Mouse (Mus musculus): ENCODE results near the gene Odf3b. TPM values are rescaled to one million over a fixed set of nuclear protein-coding genes. Genes with fewer than 3 reads are reported as not detected.
A peak's percentile ranks its signal among the peaks of the same experiment; 100 is the strongest.

Gene Odf3b
- total and polyA plus RNA-seq, 3 experiments: not detected

DNA sequence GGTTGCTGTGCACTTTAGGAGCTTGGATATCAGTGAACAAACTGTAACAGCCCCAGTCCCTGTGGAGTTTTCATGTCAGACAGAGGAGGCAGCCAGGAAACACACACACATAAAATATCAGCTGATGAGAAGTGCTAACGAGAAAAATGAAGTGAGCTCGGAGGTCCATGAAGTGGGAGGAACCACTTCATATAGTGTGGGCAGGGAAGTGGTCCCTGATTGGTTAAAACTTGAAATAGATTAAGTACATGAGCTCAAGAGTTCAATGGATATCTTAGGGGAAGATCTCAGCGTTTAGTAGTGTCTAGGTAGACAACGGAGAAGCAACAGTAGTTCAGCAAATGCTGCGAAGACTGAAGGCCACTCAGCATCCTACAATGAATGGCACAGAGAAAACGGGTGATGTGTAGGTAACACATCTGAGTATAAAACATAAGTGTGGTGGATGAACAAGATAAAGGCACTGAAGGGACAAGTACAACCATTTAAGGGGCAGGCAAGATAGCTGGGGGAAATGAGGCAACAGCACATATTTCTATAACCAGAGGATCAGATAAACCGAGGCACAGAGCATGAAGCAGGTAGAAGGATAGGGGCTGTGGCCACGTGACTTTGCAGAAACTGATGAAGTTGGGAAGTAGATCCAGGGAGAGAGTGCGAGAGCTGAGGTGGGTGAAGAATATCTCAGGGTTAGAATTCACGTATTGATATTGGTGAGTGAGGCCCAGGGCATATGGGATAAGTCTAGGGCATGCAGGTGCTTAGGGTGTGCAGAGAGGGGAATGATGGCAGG is 25.9 kb upstream of the Odf3b start:
- DNase-seq (ENCODE audit: extremely low read depth): no peak
- TF ChIP-seq ZKSCAN1 (IDR thresholded peaks at IDR 0.05; ENCODE audit: borderline replicate concordance, low read depth, low read length): no peak
- no peak for TF ChIP-seq SMC3 (IDR thresholded peaks at IDR 0.05; ENCODE audit: low read depth, low read length)
- no peak for TF ChIP-seq TBP (conservative IDR thresholded peaks at IDR 0.05; ENCODE audit: low read depth, low read length)
- TF ChIP-seq USF1 (IDR thresholded peaks at IDR 0.05; ENCODE audit: low read depth, low read length): no peak
- no peak for TF ChIP-seq NELFE (IDR thresholded peaks at IDR 0.05; ENCODE audit: low read depth, low read length)
- no peak for TF ChIP-seq MAX (IDR thresholded peaks at IDR 0.05; ENCODE audit: low read length)
- TF ChIP-seq E2F4 (IDR thresholded peaks at IDR 0.05; ENCODE audit: insufficient replicate concordance, low read depth, low read length): no peak
- TF ChIP-seq MXI1 (IDR thresholded peaks at IDR 0.05; ENCODE audit: low read depth, low read length): no peak
- no peak for TF ChIP-seq POLR2A (IDR thresholded peaks at IDR 0.05; ENCODE audit: low read depth, low read length)
- dilution Hi-C loops (cut with MboI; ENCODE audit: extremely low pct_ligation_motif_present, extremely low pct_unique_long_range_greater_than_20kb, low sequenced_read_pairs): no loop called here
- H3K9ac ChIP-seq (ENCODE audit: insufficient read depth, low read depth): no peak overlapping the region
- H3K4me3 ChIP-seq (replicated peaks in 1 of 3; ENCODE audit: low read depth in 2 of 3, low read length in 2 of 3, poor library complexity in 1 of 3): no peak overlapping the region
- in situ Hi-C loops (cut with MboI; ENCODE audit: low pct_ligation_motif_present, low pct_unique_long_range_greater_than_20kb, low sequenced_read_pairs): no loop called here
- no peak overlapping the region for H3K27ac ChIP-seq (ENCODE audit: insufficient read depth, low read depth)
- H3K9me3 ChIP-seq (replicated peaks; ENCODE audit: low read length): peaks cover 13% of the 10 kb centered on the region
- no peak overlapping the region for H3K4me2 ChIP-seq (ENCODE audit: insufficient read depth, low read depth, poor library complexity, severe bottlenecking)
- H3K4me1 ChIP-seq (ENCODE audit: control insufficient read depth in 1 of 2, insufficient read depth in 2 of 2): no peaks in the 10 kb centered on the region
- peaks cover 7% of the 10 kb centered on the region for H3K27me3 ChIP-seq (replicated peaks)
- no peaks in the 10 kb centered on the region for H3K36me3 ChIP-seq (replicated peaks in 1 of 2; ENCODE audit: control insufficient read depth in 1 of 2, insufficient read depth in 1 of 2, low read length in 1 of 2)
- no peaks in the 10 kb centered on the region for H3K79me2 ChIP-seq (replicated peaks; ENCODE audit: control insufficient read depth, extremely low read depth, insufficient read depth, poor library complexity, severe bottlenecking)

DNA sequence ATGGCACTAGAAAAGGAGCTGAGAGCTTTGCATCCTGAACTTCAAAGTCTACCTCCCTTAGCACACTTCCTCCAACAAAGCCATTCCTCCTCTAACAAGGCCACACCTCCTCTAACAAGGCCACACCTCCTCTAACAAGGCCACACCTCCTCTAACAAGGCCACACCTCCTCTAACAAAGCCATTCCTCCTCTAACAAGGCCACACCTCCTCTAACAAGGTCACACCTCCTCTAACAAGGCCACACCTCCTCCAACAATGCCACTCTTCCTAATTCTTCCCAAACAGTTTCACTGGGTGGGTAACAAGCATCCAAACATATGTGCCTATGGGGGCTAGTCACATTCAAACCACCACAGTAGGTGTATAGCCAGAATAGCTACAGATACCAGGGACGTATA is 23.4 kb upstream of the Odf3b start:
- Histone ChIP-seq H3K9ac (ENCODE audit: insufficient read depth, low read depth) (no peak overlapping the region), H3K27me3 (replicated peaks) (peaks cover 14% of the 10 kb centered on the region), H3K4me1 (ENCODE audit: control insufficient read depth in 1 of 2, insufficient read depth in 2 of 2) (no peaks in the 10 kb centered on the region), H3K36me3 (replicated peaks in 1 of 2; ENCODE audit: control insufficient read depth in 1 of 2, insufficient read depth in 1 of 2, low read length in 1 of 2) (no peaks in the 10 kb centered on the region), H3K9me3 (replicated peaks; ENCODE audit: low read length) (peaks cover 5% of the 10 kb centered on the region), H3K4me2 (ENCODE audit: insufficient read depth, low read depth, poor library complexity, severe bottlenecking) (no peak overlapping the region), H3K4me3 (replicated peaks in 1 of 3; ENCODE audit: low read depth in 2 of 3, low read length in 2 of 3, poor library complexity in 1 of 3) (no peak overlapping the region), H3K79me2 (replicated peaks; ENCODE audit: control insufficient read depth, extremely low read depth, insufficient read depth, poor library complexity, severe bottlenecking) (no peaks in the 10 kb centered on the region), H3K27ac (ENCODE audit: insufficient read depth, low read depth) (no peak overlapping the region)
- TF ChIP-seq MXI1 (IDR thresholded peaks at IDR 0.05; ENCODE audit: low read depth, low read length): no peak
- no peak for TF ChIP-seq MEF2A (IDR thresholded peaks at IDR 0.05; ENCODE audit: borderline replicate concordance, low read depth, low read length)
- TF ChIP-seq USF1 (IDR thresholded peaks at IDR 0.05; ENCODE audit: low read depth, low read length): no peak
- no peak for TF ChIP-seq ZKSCAN1 (IDR thresholded peaks at IDR 0.05; ENCODE audit: borderline replicate concordance, low read depth, low read length)
- in situ Hi-C loops (cut with MboI; ENCODE audit: low pct_ligation_motif_present, low pct_unique_long_range_greater_than_20kb, low sequenced_read_pairs) (no loop called here), dilution Hi-C loops (cut with MboI; ENCODE audit: extremely low pct_ligation_motif_present, extremely low pct_unique_long_range_greater_than_20kb, low sequenced_read_pairs) (no loop called here)
- DNase-seq (ENCODE audit: extremely low read depth): peak; percentile 4

DNA sequence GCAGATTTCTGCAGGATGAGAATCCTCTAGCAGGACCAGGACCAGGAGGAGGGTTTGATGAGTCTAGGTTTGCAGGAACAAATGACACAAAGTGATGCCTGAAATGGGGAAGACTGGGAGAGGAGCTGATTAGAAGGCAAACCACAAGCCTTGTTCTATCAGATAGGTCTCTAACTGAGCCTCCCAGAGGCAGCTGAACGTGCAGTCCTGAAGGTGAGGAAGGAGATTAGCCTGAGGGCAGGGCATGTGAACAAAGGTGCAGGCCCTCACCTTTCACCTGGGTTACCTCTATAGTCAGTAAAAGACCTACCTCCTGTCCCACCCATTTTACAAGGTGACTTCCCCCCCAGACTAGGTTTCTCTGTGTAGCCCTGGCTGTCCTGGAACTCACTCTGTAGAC is 20.6 kb upstream of the Odf3b start:
- no peaks in the 10 kb centered on the region for H3K4me1 ChIP-seq (ENCODE audit: control insufficient read depth in 1 of 2, insufficient read depth in 2 of 2)
- no peaks in the 10 kb centered on the region for H3K79me2 ChIP-seq (replicated peaks; ENCODE audit: control insufficient read depth, extremely low read depth, insufficient read depth, poor library complexity, severe bottlenecking)
- H3K36me3 ChIP-seq (replicated peaks in 1 of 2; ENCODE audit: control insufficient read depth in 1 of 2, insufficient read depth in 1 of 2, low read length in 1 of 2): no peaks in the 10 kb centered on the region
- no peak for DNase-seq (ENCODE audit: extremely low read depth)
- H3K27ac ChIP-seq (ENCODE audit: insufficient read depth, low read depth): no peak overlapping the region
- H3K9me3 ChIP-seq (replicated peaks; ENCODE audit: low read length): no peaks in the 10 kb centered on the region
- H3K4me3 ChIP-seq (replicated peaks in 1 of 3; ENCODE audit: low read depth in 2 of 3, low read length in 2 of 3, poor library complexity in 1 of 3): no peak overlapping the region
- in situ Hi-C loops (cut with MboI; ENCODE audit: low pct_ligation_motif_present, low pct_unique_long_range_greater_than_20kb, low sequenced_read_pairs): no loop called here
- H3K9ac ChIP-seq (ENCODE audit: insufficient read depth, low read depth): no peak overlapping the region
- peaks cover 23% of the 10 kb centered on the region for H3K27me3 ChIP-seq (replicated peaks)
- dilution Hi-C loops (cut with MboI; ENCODE audit: extremely low pct_ligation_motif_present, extremely low pct_unique_long_range_greater_than_20kb, low sequenced_read_pairs): no loop called here
- no peak overlapping the region for H3K4me2 ChIP-seq (ENCODE audit: insufficient read depth, low read depth, poor library complexity, severe bottlenecking)
- TF ChIP-seq MYC (IDR thresholded peaks at IDR 0.05; ENCODE audit: low read depth, low read length): no peak
- TF ChIP-seq JUN (IDR thresholded peaks at IDR 0.05; ENCODE audit: insufficient read depth, low read depth, low read length): no peak
- TF ChIP-seq CHD1 (IDR thresholded peaks at IDR 0.05; ENCODE audit: low read depth, low read length): no peak
- TF ChIP-seq USF1 (IDR thresholded peaks at IDR 0.05; ENCODE audit: low read depth, low read length): no peak
- no peak for TF ChIP-seq POLR2AphosphoS2 (IDR thresholded peaks at IDR 0.05; ENCODE audit: low read depth, low read length)
- TF ChIP-seq MAX (IDR thresholded peaks at IDR 0.05; ENCODE audit: low read length): no peak
- no peak for TF ChIP-seq MAZ (IDR thresholded peaks at IDR 0.05; ENCODE audit: low read depth, low read length)
- TF ChIP-seq RCOR1 (conservative IDR thresholded peaks at IDR 0.05; ENCODE audit: low read depth, low read length): no peak
- TF ChIP-seq MAFK (IDR thresholded peaks at IDR 0.05; ENCODE audit: insufficient replicate concordance, low read length): no peak
- no peak for TF ChIP-seq TBP (conservative IDR thresholded peaks at IDR 0.05; ENCODE audit: low read depth, low read length)
- no peak for TF ChIP-seq ZC3H11A (IDR thresholded peaks at IDR 0.05; ENCODE audit: low read depth, low read length)
- no peak for TF ChIP-seq CHD2 (IDR thresholded peaks at IDR 0.05; ENCODE audit: low read length)
- TF ChIP-seq GABPA (IDR thresholded peaks at IDR 0.05; ENCODE audit: insufficient replicate concordance, low read depth, low read length): no peak

Measured in CH12.LX (cell line).